Mouse (Mus musculus): Measurements from ENCODE around the gene Luc7l3. TPM values are rescaled to one million over a fixed set of nuclear protein-coding genes. Genes with fewer than 3 reads are reported as not detected.

Luc7l3 gene
- polyA plus RNA-seq, 1 experiment from 2014 or later, result 35.8 TPM

GRCm38 (mm10) chr11:94324618-94325017 is 2.8 kb upstream of the Luc7l3 start:
- no peak overlapping the region for H3K4me3 ChIP-seq (ENCODE audit: low read depth, low read length)
- no peak overlapping the region for H3K9ac ChIP-seq (replicated peaks)
- no peak overlapping the region for H3K4me2 ChIP-seq (ENCODE audit: low read depth, low read length)
- H3K9me3 ChIP-seq (ENCODE audit: low read length), result no peaks in the 10 kb centered on the region
- peaks cover 3% of the 10 kb centered on the region; the same call in 1 of the 2 replicates for H3K36me3 ChIP-seq (replicated peaks; ENCODE audit: insufficient read depth, low read length)
- no peak for TF ChIP-seq CTCF (IDR thresholded peaks at IDR 0.05; ENCODE audit: low read depth)
- TF ChIP-seq EP300 (IDR thresholded peaks at IDR 0.05; ENCODE audit: low read depth), result no peak
- no peak overlapping the region for H3K27ac ChIP-seq (ENCODE audit: low read depth)
- peaks cover 26% of the 10 kb centered on the region for H3K4me1 ChIP-seq (ENCODE audit: insufficient read depth)
- DNase-seq (no peak), ATAC-seq (no peak)
- 86% methylated on average over 5 of the region's 5 CpGs for WGBS (ENCODE audit: insufficient replicate concordance)
- H3K27me3 ChIP-seq (ENCODE audit: insufficient read depth, low read length), result no peaks in the 10 kb centered on the region

DNA sequence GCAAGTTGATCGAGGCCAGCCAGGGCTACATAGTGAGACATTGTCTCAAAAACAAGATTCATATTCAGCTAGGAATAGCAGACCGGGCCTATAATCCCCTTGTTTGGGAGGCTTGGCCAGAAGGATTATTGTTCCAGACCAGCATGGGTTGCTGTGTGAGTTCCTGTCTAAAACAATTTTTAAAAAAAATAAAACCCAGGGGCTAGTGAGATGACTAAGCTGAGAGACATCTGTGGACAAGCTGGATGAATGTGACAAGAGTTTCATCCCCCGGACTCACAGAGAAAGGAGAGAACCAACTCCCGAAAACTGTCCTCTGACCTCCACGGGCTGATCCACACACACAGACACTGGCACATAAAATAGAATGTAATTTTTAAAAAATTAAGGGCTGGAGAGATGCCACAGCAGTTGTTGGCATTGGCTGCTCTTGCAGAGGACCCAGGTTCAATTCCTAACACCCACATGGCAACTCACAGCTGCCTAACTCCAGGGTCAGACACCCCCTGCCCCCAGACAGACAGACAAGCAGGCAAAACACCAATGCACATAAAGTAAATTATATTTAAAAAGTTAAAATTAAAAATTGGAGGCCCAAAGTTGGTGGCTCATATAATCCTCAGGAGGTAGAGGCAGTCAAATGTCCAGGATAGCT is 1.6 kb upstream of the Luc7l3 start:
- Histone ChIP-seq H3K4me1 (ENCODE audit: insufficient read depth) (peaks cover 27% of the 10 kb centered on the region), H3K4me3 (ENCODE audit: low read depth, low read length) (no peak overlapping the region), H3K4me2 (ENCODE audit: low read depth, low read length) (no peak overlapping the region), H3K27ac (ENCODE audit: low read depth) (no peak overlapping the region), H3K9me3 (ENCODE audit: low read length) (no peaks in the 10 kb centered on the region), H3K27me3 (ENCODE audit: insufficient read depth, low read length) (no peaks in the 10 kb centered on the region), H3K36me3 (replicated peaks; ENCODE audit: insufficient read depth, low read length) (0 out of 2 replicates have a peak, but pooled peaks cover 3% of the 10 kb centered on the region), H3K9ac (replicated peaks) (no peak overlapping the region)
- ATAC-seq (no peak), DNase-seq (no peak)
- WGBS (ENCODE audit: insufficient replicate concordance), result 85% methylated on average over 5 of the region's 5 CpGs
- TF ChIP-seq CTCF (IDR thresholded peaks at IDR 0.05; ENCODE audit: low read depth), result no peak
- no peak for TF ChIP-seq EP300 (IDR thresholded peaks at IDR 0.05; ENCODE audit: low read depth)

GRCm38 (mm10) chr11:94322636-94323035 is 848 bp upstream of the Luc7l3 start:
- peak overlapping the region; percentile 96 for H3K4me3 ChIP-seq (ENCODE audit: low read depth, low read length)
- ATAC-seq, result no peak

DNA sequence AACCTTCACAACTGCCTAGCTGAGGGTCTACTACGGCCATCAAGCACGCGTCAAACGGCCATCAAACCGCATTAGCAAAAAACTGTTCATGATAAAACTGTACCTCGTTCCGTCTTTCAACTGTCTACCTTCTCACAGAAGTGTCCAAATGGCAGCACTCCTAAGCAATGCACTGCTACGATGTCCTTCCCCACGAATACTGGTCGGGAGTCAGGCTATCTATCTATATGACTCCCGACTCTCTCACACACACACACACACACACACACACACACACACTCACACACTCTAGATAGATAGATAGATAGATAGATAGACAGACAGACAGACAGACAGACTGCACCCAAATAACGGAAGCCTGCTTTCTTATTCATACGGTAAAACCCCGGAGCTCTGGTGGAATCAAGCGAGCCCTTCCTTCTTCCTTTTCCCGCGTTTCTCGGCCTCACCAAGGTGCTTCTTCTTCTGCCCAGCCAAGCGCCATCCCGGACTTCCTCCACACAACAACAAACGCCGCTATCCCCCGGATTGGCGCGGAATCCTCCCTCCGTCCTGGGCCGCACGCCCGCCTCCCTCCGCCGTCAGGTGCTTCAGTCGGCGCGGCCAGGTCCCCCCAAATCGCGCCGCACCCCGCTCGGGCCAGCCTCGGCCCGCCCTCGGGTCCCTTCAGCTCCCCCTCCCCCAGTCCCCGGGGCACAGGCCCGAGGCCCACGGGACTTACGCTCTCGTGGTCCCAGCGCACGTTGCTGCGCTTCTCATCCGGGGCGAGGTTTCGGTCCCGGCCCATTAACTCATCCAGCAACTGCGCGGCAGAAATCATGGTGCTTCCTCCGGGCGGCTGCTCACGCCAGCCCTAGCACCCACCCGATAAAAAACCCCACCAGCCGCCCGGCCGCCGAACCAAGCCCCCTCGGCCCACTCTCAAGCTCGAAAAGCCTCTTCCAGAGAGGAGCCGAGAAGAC is 538 bp downstream of the Luc7l3 start:
- Histone ChIP-seq H3K36me3 (replicated peaks; ENCODE audit: insufficient read depth, low read length) (0 out of 2 replicates have a peak, but pooled peaks cover 3% of the 10 kb centered on the region), H3K4me1 (ENCODE audit: insufficient read depth) (peaks cover 38% of the 10 kb centered on the region), H3K9ac (replicated peaks) (peak overlapping the region; percentile 96), H3K4me3 (ENCODE audit: low read depth, low read length) (peak overlapping the region; percentile 96), H3K9me3 (ENCODE audit: low read length) (no peaks in the 10 kb centered on the region), H3K27me3 (ENCODE audit: insufficient read depth, low read length) (no peaks in the 10 kb centered on the region), H3K4me2 (ENCODE audit: low read depth, low read length) (peak overlapping the region; percentile 73), H3K27ac (ENCODE audit: low read depth) (peak overlapping the region; percentile 97)
- peak; percentile 76 for DNase-seq
- no peak for TF ChIP-seq CTCF (IDR thresholded peaks at IDR 0.05; ENCODE audit: low read depth)
- under 1% methylated on average over 62 of the region's 67 CpGs for WGBS (ENCODE audit: insufficient replicate concordance)
- peak; percentile 77 for ATAC-seq

More at GRCm38 (mm10) chr11:94322636-94323035, 848 bp upstream of the Luc7l3 start:
- peak overlapping the region; percentile 96 for H3K9ac ChIP-seq (replicated peaks)
- TF ChIP-seq EP300 (IDR thresholded peaks at IDR 0.05; ENCODE audit: low read depth) (no peak), CTCF (IDR thresholded peaks at IDR 0.05; ENCODE audit: low read depth) (no peak)
- H3K9me3 ChIP-seq (ENCODE audit: low read length), result no peaks in the 10 kb centered on the region
- H3K36me3 ChIP-seq (replicated peaks; ENCODE audit: insufficient read depth, low read length), result 0 out of 2 replicates have a peak, but pooled peaks cover 3% of the 10 kb centered on the region
- DNase-seq, result no peak
- peak overlapping the region; percentile 97 for H3K27ac ChIP-seq (ENCODE audit: low read depth)
- 41% methylated on average over 5 of the region's 5 CpGs for WGBS (ENCODE audit: insufficient replicate concordance)
- peak overlapping the region; percentile 73 for H3K4me2 ChIP-seq (ENCODE audit: low read depth, low read length)
- H3K4me1 ChIP-seq (ENCODE audit: insufficient read depth), result peaks cover 30% of the 10 kb centered on the region
- no peaks in the 10 kb centered on the region for H3K27me3 ChIP-seq (ENCODE audit: insufficient read depth, low read length)

GRCm38 (mm10) chr11:94318056-94318455 is 3.7 kb downstream of the Luc7l3 start:
- Histone ChIP-seq H3K9me3 (ENCODE audit: low read length) (no peaks in the 10 kb centered on the region), H3K4me1 (ENCODE audit: insufficient read depth) (peaks cover 64% of the 10 kb centered on the region), H3K4me2 (ENCODE audit: low read depth, low read length) (peak overlapping the region; percentile 35)

DNA sequence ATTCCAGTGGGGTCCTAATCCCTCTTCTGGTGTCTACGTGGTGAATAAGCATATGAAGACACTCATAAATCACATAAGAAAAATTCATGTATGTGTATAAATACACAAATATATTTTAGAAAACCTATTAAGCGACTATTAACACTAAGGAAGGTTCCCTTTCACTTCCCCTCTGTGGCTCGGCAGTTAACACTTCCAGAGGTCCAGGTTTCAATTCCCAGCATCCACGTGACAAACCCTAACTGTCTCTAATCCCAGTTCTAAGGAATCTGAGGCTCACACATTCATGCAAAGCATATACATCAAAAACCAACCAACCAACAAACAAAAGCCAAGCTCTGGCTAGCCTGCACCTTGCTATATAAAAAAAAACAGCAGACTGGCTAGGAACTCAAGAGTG is 4.3 kb downstream of the Luc7l3 start:
- Histone ChIP-seq H3K36me3 (replicated peaks; ENCODE audit: insufficient read depth, low read length) (peaks cover 7% of the 10 kb centered on the region), H3K27ac (ENCODE audit: low read depth) (0 out of 2 replicates have a peak overlapping the region, but pooled peaks have one; percentile 0), H3K9ac (replicated peaks) (no peak overlapping the region; the same call in 1 of the 2 replicates), H3K4me2 (ENCODE audit: low read depth, low read length) (peak overlapping the region; percentile 35), H3K27me3 (ENCODE audit: insufficient read depth, low read length) (no peaks in the 10 kb centered on the region), H3K4me1 (ENCODE audit: insufficient read depth) (peaks cover 59% of the 10 kb centered on the region), H3K4me3 (ENCODE audit: low read depth, low read length) (no peak overlapping the region), H3K9me3 (ENCODE audit: low read length) (no peaks in the 10 kb centered on the region)
- DNase-seq (no peak), ATAC-seq (no peak)
- no peak for TF ChIP-seq CTCF (IDR thresholded peaks at IDR 0.05; ENCODE audit: low read depth)
- no peak for TF ChIP-seq EP300 (IDR thresholded peaks at IDR 0.05; ENCODE audit: low read depth)
- WGBS (ENCODE audit: insufficient replicate concordance), result 44% methylated on average over 4 of the region's 4 CpGs

More at GRCm38 (mm10) chr11:94318056-94318455, 3.7 kb downstream of the Luc7l3 start:
- TF ChIP-seq CTCF (IDR thresholded peaks at IDR 0.05; ENCODE audit: low read depth) (no peak), EP300 (IDR thresholded peaks at IDR 0.05; ENCODE audit: low read depth) (no peak)
- Histone ChIP-seq H3K27ac (ENCODE audit: low read depth) (0 out of 2 replicates have a peak overlapping the region, but pooled peaks have one; percentile 0), H3K27me3 (ENCODE audit: insufficient read depth, low read length) (no peaks in the 10 kb centered on the region), H3K9ac (replicated peaks) (no peak overlapping the region; the same call in 1 of the 2 replicates), H3K4me3 (ENCODE audit: low read depth, low read length) (no peak overlapping the region), H3K36me3 (replicated peaks; ENCODE audit: insufficient read depth, low read length) (peaks cover 7% of the 10 kb centered on the region)
- ATAC-seq (no peak), DNase-seq (no peak)
- 58% methylated on average over 5 of the region's 5 CpGs for WGBS (ENCODE audit: insufficient replicate concordance)

All from liver, postnatal 0 days (tissue).